Mouse (Mus musculus): Measurements from ENCODE around the gene Lrrc42.

The Lrrc42 gene

DNA sequence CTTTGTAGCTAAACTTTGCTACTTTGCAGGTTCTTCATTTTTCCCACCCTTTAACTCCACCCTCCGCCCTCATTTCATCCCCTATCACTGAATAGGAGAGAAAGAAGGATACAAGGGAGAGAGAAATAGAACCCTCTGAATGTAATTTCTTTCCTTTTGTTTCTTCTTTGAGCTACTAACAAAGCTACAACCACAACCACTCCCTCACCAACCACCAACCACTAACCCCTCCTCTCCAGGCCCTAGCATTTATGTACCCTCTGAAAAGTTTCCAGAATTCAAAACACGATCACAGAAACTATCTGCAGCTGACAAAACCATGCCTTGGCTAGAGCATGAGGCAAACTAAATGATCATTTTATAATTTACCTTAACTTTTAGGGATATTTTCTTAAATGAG is 56.9 kb downstream of the Lrrc42 start:
- DNase-seq (ENCODE audit: low spot score): no peak

DNA sequence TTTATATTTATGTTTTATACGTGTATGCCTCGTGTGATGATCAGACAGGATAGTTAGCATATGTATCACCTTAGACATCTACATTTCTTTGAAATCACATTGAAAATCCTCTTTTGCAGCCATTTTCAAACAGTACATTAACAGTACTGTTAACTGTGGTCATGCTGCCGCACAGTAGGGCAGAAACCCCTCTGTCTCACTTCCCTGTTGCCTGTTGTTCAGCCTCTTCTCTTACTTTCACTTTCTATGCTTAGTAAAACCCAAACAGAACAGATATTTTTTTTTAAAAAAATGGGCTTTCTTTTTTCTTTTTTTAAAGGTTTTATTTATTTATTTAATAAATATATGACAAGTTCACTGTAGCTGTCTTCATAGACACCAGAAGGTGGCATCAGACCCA is 59.5 kb downstream of the Lrrc42 start:
- DNase-seq (ENCODE audit: low spot score): no peak

DNA sequence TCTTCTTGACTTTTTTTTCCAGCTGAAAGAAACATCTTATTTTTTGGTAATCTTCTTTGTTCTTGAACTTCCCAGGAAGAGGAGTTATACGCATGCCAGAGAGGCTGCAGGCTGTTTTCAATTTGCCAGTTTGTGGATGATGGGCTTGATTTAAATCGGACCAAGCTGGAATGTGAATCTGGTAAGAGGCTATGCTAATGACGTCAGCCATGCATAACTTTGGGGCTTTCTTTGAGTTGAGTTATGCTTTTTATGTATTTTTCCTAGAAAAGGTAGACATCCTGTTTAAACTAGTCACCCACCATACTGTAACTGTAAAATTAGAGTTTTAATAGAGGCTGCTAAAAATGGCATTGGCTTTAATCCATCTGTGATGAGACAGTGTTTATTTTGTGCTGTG is 67.6 kb downstream of the Lrrc42 start:
- no peak for DNase-seq (ENCODE audit: low spot score)

Measured in c-Kit-positive CD71-positive TER-119-positive erythroid progenitor cells, embryonic 14.5 days (primary cell).